Mouse (Mus musculus): ENCODE data around the gene Aco1. TPM values are rescaled to one million over a fixed set of nuclear protein-coding genes. Genes with fewer than 3 reads are reported as not detected.

Gene Aco1
- polyA plus RNA-seq, 3 experiments from 2014 or later = 17.4 to 20.8 (median 18.2) TPM

DNA sequence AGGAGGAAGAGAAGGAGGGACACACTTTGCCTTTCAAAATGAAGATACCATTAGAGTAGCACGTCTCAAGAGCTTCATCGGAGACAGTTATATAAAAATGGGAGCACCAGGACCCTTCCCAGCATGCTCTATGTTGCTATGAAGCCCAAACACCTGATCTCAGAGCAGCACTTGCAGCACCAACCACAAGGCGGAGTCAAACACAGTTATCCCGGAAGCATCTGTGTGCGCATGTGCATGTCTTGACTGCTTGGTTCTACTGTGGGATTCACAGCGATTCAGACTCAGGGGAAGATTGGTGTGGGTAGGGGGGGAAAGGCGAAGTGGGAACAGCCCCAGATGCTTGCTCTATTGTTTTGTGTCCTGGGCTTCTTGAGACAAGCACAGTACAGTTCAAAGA lies 75.5 kb downstream of the Aco1 start:
- ATAC-seq = peak; percentile 69

DNA sequence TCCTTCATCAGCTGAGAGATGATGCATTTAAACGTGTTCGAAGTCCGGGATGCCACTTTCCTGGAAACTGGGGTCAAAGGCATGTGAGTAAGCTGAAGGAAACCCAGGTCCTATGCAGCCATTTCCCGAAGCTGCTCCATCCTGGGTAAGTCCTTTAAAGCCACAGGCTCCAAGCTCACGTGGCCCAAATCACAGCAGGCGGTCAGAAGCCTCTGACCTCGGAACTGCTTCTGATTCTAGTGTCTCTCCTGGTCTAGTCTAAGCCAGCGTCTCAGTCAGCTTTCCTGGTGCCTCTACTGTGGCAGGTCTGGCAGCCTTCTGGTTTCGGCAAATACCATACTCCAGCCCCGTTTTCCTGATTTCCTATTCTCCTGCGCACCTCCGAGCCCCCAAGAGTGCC lies 77.6 kb downstream of the Aco1 start:
- ATAC-seq = no peak

DNA sequence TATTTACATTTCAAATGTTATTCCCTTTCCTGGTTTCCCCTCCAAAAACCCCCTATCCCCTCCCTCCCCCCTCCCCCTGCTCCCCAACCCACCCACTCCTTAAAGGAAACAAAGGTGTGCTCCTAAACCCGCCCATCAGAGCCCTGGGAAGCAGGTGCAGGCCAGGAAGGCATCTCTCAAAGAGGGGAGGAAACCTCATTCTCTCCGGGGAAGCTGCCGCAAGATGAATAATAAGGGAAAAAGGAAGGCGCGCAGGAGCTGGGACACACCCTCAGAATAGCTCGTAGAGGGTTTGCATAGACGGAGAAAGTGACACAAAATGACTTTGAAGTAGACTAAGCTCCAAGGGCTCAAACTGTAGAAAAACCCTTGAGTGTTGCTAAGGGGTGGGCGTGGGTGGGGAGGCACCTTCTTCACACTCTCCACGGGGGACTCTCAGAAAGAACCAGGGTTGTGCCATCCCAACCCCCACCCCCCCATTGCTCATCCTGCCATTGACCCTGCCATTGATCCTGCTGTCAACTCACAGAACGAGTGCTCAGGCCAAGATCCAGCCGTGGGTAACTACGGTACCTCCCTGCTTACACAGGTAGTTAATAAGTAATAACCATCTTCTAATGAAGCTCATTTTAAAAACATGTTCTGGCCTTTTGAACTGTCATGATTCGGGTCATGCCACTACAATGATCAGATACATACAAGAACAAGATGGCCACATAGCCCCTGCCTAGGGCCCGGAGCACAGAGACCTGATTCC lies 78.3 kb downstream of the Aco1 start:
- ATAC-seq = no peak

DNA sequence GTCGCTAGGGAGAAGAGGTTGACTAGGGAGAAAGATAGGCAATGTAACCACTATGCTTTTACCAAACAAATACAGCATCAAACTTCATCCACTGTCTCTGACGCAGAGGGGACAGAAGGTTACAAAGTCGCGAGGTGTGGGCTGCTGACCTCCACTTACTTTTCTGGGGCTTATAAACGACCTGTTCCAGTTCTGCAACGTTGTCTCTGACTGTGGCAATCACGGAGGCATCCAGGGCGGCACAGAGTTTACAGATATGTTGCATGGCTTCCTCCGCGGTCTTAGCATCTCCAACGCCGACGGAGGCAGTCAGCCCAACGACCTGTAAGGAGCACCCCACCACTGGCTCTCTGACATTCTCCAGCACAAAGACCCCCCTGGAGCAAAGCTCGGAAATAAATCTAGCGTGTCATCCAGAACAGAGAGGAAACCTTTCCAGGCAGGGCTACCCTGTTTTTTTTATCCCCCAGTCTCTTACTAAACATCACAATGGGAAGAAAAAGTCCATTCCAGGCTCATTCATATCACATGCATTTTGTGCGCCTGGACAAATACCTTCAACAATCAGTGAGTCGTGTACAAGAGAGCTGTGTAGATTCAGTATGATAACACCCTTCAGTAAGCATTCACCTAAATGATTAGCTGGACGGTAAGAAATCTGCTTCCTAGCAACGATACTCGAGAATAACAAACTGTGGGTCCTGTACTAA lies 79.2 kb downstream of the Aco1 start:
- no peak for ATAC-seq

DNA sequence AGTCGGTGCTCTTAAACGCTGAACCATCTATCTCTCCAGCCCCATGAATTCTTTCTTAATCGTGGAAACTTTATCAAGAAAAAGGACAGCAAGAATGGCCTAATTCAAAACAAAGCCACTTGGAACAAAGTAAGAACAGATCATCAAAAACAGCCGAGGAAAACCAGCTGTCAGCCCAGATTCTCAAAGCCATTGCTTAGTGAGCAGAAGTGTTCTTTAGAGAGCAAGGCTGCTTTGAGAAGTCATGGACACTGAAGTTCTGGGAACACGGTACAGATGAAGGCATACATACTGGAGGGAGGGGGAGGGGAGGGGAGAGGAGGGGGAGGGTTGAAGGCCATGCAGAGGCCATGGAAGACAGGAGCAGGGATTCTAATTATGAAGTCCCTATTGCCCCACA lies 83.2 kb downstream of the Aco1 start:
- no peak for ATAC-seq

DNA sequence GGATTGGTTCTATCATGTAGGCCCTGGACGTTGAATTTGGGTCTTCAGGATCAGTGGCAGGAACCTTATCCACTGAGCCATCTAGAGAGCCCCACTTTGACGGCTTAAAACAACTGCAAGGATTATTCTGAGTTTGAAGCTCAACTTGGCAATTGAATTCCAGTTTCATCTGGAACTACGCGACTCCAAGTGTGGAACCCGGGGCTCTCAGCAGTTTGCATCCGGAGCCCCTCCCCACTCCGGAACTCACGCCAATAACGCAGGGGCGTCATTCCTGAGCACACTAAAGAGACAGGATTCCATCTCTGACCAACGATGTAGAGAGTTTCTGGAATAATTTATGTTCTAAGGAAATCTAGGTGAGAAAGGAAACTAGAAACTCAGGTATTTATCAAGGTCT lies 84.2 kb downstream of the Aco1 start:
- no peak for ATAC-seq

DNA sequence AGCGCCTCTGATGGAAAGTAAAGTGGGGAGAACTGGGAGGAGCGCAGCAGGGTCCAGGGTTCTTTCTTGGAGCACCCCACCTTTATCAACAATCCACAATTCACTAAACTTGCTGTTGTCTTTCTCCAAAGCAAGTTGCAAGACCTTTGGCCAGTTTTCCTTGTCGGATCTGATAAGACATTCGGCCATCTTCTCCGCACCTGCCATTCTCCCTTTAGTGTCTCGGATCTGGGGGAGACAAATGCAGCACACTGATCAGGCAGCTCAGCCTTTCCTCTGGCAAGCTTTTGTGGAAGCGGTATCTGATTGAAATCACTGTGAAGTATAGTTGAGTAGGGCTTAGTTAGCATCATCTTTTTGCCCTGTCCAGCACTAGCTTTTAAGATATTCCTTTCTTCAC lies 85.0 kb downstream of the Aco1 start:
- ATAC-seq = no peak

DNA sequence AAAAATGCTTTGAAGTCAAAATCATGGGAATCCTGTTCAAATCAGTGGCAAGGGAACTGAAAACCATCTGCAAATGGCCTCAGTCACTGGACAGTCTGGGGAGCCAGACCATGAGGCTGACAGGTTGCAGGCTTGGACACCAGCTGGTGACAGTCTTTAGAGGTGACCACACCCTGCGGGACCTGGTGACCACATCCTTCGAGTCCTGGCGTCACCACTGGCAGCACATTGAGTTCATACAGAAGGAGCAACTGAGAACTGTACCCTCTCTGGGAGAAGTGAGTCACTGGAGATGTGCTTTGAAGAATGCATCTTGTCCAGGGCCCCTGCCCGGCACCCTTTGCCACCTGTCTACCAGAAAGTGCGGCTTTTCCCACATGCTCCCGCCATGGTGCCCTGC lies 86.8 kb downstream of the Aco1 start:
- no peak for ATAC-seq

DNA sequence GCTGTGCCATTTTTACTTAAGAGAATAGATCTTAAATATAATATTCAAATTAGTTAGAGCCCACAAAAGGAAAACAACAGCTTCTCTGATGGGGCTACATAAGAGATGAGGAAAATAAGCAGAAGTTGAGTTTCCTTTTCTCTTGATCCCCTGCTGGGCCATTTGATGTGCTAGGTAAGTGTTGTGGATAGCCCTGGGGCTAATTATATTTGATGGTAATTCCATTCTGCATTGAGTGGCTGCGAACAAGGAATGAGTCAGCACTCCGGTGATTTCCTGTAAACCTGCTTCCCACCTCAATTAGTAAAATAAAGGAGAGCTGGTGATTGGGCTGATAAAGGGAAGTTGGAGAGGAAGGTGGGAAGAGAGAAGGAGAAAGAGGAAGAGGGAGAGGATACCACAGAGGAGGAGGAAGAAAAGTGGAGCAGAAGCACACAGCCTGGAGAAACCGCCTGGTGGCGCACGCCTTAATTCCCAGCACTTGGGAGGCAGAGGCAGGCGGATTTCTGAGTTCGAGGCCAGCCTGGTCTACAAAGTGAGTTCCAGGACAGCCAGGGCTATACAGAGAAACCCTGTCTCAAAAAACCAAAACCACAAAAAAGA lies 90.3 kb downstream of the Aco1 start:
- ATAC-seq = no peak

DNA sequence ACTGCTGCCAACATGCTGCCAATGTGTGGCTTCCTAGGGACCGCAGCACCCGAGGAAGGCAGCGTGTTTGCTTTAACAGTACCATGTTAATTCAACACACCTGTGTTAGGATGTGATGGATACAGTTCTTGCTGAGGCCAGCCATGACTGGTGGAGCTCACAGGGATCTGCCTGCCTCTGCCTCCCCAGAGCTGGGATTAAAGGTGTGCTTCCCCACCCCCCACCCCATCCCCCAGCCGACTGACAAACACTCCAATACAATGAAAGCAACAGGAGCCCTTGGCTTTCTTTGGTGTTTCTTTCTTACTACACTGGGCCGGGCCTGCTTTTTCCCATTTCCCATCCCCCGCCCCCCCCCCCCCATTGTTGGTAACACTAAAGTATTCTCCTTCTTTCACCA lies 91.4 kb downstream of the Aco1 start:
- ATAC-seq = no peak

DNA sequence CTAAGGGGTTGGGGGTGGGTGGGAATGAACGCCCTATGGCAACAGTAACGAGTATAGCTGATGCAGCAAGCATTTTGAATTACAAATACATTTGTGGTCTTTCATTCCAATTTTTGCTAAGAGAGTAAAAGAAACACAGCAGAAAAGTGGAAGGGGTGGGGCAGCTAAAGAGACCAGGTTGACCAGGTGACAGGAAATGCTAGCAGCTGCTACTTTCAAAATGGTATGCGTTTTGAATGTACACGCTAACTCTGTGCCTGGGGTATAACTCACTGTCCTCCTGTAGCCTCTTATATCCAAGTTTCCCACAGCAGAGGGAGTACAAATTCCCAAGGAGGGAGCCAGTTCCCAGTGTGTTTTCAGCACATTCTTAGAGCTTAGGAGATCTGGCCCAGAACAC lies 93.9 kb downstream of the Aco1 start:
- no peak for ATAC-seq

DNA sequence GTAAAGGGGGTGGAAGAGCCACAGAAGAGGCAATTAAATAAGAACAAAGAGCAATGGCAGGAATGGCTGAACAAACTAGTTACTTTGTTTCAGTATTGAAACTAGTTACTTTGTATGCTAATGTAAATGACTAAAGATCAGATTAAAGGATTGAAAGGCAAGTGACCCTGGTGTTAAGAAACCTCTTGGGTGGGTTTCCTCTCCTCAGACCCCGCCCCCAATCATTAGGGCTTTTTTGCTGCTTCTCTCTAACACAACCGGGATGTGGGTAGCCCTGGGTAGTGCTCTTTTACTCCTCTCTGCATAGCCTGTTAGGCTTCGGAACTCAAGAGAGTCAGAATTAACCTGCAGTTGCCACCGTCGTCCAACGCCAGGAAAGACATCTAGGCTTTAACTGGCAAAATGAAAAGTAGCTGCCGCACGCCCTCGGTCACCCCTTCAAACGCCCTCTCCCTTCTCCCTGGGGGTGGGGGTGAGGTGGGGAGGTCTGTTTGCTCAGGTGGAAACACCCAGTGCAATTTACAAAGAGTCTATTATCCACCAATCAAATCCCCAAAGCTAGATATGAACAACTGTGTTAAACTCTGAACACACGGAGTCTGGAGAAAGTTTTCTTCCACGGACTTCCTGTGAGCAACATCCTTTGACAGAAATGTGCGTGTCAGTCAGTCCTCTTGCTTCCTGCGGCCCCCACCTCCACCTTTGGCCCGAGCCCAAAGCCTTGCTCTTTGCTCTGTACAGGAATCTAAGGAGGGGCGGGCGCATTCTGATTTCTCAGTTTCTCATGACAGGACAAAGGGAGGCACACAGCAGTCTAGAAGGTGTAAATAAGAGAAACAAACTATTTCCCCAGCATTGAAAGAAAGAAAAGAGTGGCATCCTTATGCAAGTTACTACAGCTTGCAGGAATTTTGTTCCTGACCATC lies 95.9 kb downstream of the Aco1 start:
- peak; percentile 81 for ATAC-seq

DNA sequence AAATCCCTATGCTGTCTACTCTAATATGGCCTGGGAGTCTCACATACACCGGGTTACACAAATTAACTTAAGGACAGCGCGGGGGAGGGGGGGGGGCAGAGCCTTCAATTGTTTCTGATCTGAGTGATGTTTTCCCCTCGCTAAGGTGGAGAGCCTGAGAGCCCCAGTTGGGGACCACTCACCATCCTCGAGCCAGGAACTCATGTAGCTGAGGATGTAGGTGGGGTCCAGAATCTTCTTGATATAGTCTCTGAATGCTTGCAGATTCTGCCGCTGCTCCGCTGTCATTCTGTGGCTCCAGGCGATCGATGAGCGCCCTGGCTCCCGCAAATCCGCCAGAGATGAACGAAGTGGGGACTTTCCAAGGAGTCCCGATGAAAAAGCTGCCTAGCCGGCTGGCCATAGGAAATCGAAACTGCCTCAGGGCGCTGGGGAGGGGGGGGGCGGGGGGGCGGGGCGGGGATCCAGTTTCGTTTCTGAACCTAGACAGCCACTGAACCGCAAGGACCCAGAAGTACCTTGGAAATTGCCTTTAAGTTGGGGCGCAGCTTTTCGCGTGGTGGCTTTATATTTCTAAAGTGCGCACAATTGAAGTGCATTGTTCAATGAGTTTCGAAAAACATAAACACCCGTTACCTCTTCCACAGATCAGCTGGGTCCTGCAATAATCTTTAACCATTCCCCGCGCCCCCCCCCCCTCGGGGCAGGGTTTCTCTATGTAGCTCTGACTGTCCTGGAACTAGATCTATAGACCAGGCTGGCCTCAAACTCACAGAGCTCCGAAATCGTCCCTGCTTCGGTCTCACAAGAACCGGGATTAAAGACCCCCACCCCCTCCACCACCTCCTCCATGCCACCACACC lies 96.8 kb downstream of the Aco1 start, which contains the start of gene Ddx58:
Gene Ddx58 (minus strand): TSS at position 420 of the 863 bp plus-strand sequence.
- peak; percentile 57 for ATAC-seq

DNA sequence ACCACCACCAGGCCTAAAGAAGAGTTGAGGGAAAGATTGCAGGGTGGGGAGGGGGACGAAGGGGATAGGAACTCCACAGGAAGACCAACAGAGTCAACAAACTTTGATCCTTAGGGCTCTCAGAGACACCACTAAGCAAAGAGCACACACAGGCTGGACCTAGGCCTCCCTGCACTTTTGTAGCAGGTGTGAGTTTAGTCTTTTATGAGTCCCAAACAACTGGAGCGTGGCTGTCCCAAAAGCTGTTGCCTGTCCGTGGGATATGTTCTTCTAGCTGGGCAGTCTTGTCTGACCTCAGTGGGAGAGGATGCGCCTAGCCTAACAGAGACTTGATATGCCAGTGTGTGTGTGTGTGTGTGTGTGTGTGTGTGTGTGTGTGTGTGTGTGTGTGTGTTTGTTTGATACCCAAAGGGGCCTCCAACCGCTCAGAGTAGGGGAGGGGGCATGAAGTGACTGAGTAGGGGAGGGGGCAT lies 97.4 kb downstream of the Aco1 start:
- ATAC-seq = no peak

DNA sequence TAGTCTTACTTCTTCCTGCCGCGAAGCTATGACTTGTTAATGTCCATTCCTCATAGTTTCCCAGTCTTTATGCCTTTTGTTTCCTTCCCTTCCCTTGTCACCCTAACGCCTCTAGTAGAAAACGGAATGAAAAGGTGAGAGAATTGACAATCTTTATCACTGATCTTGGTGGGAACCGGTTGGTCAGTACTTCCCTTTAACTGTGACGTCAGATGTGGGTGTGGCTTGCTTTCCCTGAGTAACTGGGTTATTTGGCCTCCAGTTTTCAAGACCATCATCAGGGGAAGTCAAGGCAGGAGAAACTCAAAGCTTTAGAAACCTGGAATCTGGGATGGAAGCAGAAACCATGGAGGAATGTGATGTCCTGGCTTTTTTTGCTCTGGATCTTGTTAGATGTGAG lies 99.0 kb downstream of the Aco1 start:
- ATAC-seq = no peak

DNA sequence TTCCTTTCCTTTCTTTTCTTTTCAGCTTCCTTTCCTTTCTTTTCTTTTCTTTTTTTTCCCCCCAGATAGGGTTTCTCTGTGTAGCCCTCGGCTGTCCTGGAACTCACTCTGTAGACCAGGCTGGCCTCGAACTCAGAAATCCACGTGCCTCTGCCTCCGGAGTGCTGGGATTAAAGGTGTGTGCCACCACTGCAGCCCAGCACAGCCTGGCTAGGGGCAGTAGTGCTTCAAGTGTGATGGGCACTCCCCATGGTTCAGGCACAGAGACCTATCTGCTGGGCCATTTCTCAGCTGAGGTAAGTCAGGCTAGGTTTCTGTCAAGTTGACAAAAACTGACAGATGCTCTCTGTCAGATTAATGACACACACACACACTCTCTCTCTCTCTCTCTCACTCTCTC lies 100.1 kb downstream of the Aco1 start:
- ATAC-seq = no peak

DNA sequence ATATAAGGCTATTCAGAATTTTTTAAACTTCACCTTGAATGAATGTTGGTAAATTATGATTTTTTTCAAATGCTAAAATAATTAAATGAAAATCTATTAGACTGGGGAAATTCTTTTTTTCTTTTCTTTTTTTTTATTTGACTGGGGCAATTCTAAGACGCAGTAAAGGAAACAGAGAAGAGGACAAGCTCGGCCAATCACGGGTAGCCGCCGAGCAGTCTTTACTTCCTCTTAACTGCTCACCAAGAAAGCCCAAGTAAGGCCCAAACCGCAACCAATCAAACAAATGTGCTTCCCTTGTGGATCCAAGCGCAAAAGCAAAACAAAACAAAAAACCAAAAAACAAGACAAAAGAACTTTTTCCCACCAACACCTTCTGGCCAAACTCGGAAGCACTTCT lies 101.2 kb downstream of the Aco1 start:
- ATAC-seq = no peak
